Mouse (Mus musculus) embryonic stem cell, embryonic (primary cell): ENCODE measurements around the gene Hspa4l.

Experiments
- CTCF ChIA-PET, 4 experiments: fragments of 300-600 bp in 2 of 4; fragments of 350-600 bp in 2 of 4; sonication (Branson Sonifier 250); formaldehyde crosslinking; loops; one replicate each; lab custom pipeline; 2022; ENCODE audit warnings: inconsistent platforms in 2 of 4; lab: Charles Lee
- POLR2A ChIA-PET, 4 experiments: fragments of 300-600 bp in 2 of 4; fragments of 350-600 bp in 2 of 4; sonication (Branson Sonifier 250); formaldehyde crosslinking; loops; one replicate each; lab custom pipeline; 2022; ENCODE audit warnings: antibody characterized with exemption in 4 of 4, inconsistent platforms in 1 of 4; lab: Charles Lee

Gene Hspa4l

GRCm38 (mm10) chr3:40799530-40800372 is 55.5 kb downstream of the Hspa4l start, which contains the start of gene Plk4:
Plk4 (plus strand) TSS chr3:40800019.
- CTCF ChIA-PET = interaction anchor here in 1 of 4 experiments (0.6 kb wide), 1 partner anchor 47 kb away, joined by 5 read pairs; the partner anchor contains the start of genes Abhd18 and Mfsd8
- POLR2A ChIA-PET = interaction anchor here (0.5 to 5.6 kb wide), 42 partner anchors 10 to 811 kb away, joined by 3 to 57 read pairs (median 4); partner anchors contain the start of genes Pgrmc2 (in 3 of the 4), Abhd18 (in 2 of the 4) and Mfsd8 (in 2 of the 4)

- ChIA-PET CTCF (interaction anchor here in 1 of 4 experiments (0.6 kb wide), 1 partner anchor 46 kb away, joined by 5 read pairs; the partner anchor contains the start of genes Abhd18 and Mfsd8), POLR2A (interaction anchor here (0.5 to 5.6 kb wide), 42 partner anchors 11 to 811 kb away, joined by 3 to 57 read pairs (median 4); partner anchors contain the start of genes Pgrmc2 (in 3 of the 4), Abhd18 (in 2 of the 4) and Mfsd8 (in 2 of the 4))
Measured at GRCm38 (mm10) chr3:40800373-40800823, 56.1 kb downstream of the Hspa4l start.

- CTCF ChIA-PET = no interaction called here
- POLR2A ChIA-PET = interaction anchor here in 1 of 4 experiments (1.1 to 3.1 kb wide), 2 partner anchors 14 to 18 kb away, joined by 3 to 15 read pairs; no protein-coding TSS in a partner anchor
Measured at GRCm38 (mm10) chr3:40806871-40807270, 62.6 kb downstream of the Hspa4l start.

- ChIA-PET CTCF (no interaction called here), POLR2A (interaction anchor here in 3 of 4 experiments (0.8 to 6.2 kb wide), 6 partner anchors 7 to 44 kb away, joined by 3 to 57 read pairs (median 4); partner anchors contain the start of gene Plk4 (in 3 of the 3))
Measured at GRCm38 (mm10) chr3:40808686-40809085, 64.4 kb downstream of the Hspa4l start.

- CTCF ChIA-PET = no interaction called here
- POLR2A ChIA-PET = interaction anchor here in 3 of 4 experiments (0.9 to 6.2 kb wide), 7 partner anchors 8 to 22 kb away, joined by 3 to 57 read pairs (median 5); partner anchors contain the start of gene Plk4 (in 3 of the 3)
Measured at GRCm38 (mm10) chr3:40809894-40810293, 65.6 kb downstream of the Hspa4l start.

- CTCF ChIA-PET = no interaction called here
- POLR2A ChIA-PET = interaction anchor here in 3 of 4 experiments (0.6 to 6.2 kb wide), 6 partner anchors 9 to 743 kb away, joined by 3 to 57 read pairs (median 5); partner anchors contain the start of genes Plk4 (in 2 of the 3) and Jade1 (in 1 of the 3)
Measured at GRCm38 (mm10) chr3:40813275-40813674, 69.0 kb downstream of the Hspa4l start.

GRCm38 (mm10) chr3:40845521-40845920 is 101.2 kb downstream of the Hspa4l start:
- ChIA-PET CTCF (interaction anchor here in 2 of 4 experiments (1.0 to 1.7 kb wide), 5 partner anchors 45 to 305 kb away, joined by 3 to 6 read pairs (median 4); partner anchors contain the start of gene Plk4 (in 1 of the 2)), POLR2A (interaction anchor here in 3 of 4 experiments (0.9 to 2.6 kb wide), 11 partner anchors 13 to 238 kb away, joined by 3 to 19 read pairs (median 5); partner anchors contain the start of genes Plk4 (in 2 of the 3) and Pgrmc2 (in 1 of the 3))
